Mouse (Mus musculus) hindbrain, embryonic 11.5 days (tissue): ENCODE results near the gene Slain1. TPM values are rescaled to one million over a fixed set of nuclear protein-coding genes. Genes with fewer than 3 reads are reported as not detected.

ENCODE experiments used
- ATAC-seq: fragments of 200-750 bp; cut with Nextera tagmentation; 2 replicates; pipeline ENCODE4 v1.8.0; 2017; ENCODE audit warnings: mild to moderate bottlenecking, moderate TSS enrichment, moderate library complexity; ENCODE audit not compliant: low FRiP score
- DNase-seq: peaks from one replicate; pipeline ENCODE4 v3.0.0-alpha.2; 2015; ENCODE audit warnings: low spot score
- H3K27ac ChIP-seq: fragments of 300-500 bp; sonication (generic); 2 replicates; pipeline ENCODE4 v1.5.1; 2014; ENCODE audit warnings: mild to moderate bottlenecking, low read depth, low read length
- H3K27me3 ChIP-seq: fragments of 300-500 bp; sonication (generic); 2 replicates; pipeline ENCODE4 v1.6.1; 2014; ENCODE audit warnings: mild to moderate bottlenecking, low read length, moderate library complexity, mixed read lengths; ENCODE audit not compliant: control insufficient read depth, insufficient read depth
- H3K36me3 ChIP-seq: fragments of 300-500 bp; sonication (generic); 2 replicates; pipeline ENCODE4 v1.6.1; 2014; ENCODE audit warnings: mild to moderate bottlenecking, low read length, moderate library complexity, mixed read lengths; ENCODE audit not compliant: control insufficient read depth, insufficient read depth
- H3K4me1 ChIP-seq: fragments of 300-500 bp; sonication (generic); replicated peaks from 2 replicates; pipeline ENCODE4 v1.6.1; 2014; ENCODE audit warnings: low read length, mixed read lengths; ENCODE audit not compliant: control insufficient read depth, insufficient read depth
- H3K4me2 ChIP-seq: fragments of 300-500 bp; sonication (generic); replicated peaks from 2 replicates; pipeline ENCODE4 v1.6.1; 2014; ENCODE audit warnings: mild to moderate bottlenecking, low read depth, low read length
- H3K4me3 ChIP-seq: fragments of 300-500 bp; sonication (generic); 2 replicates; pipeline ENCODE4 v1.5.1; 2014; ENCODE audit warnings: low read depth, low read length
- H3K9ac ChIP-seq: fragments of 300-500 bp; sonication (generic); 2 replicates; pipeline ENCODE4 v1.6.1; 2014; ENCODE audit warnings: low read depth, low read length
- H3K9me3 ChIP-seq: fragments of 300-500 bp; sonication (generic); 2 replicates; pipeline ENCODE4 v1.6.1; 2016; ENCODE audit warnings: low read length; ENCODE audit not compliant: control insufficient read depth
- WGBS: fragments of 180-500 bp; shearing (Covaris S2); extraction: QIAGEN DNeasy Blood & Tissue Kit; methylation state at CpG from one replicate; pipeline ENCODE4 v1.1.7; 2014; 5-methylcytosine and 5-hydroxymethylcytosine counted together
- polyA plus RNA-seq: library from polyadenylated mRNA; unstranded; fragments of >200 nt; fragmentation: Nextera tagmentation; extraction: Ambion mirVana; gene quantifications from 2 replicates; pipeline ENCODE4 v1.2.1, GENCODE M21; 2014

The Slain1 gene
- polyA plus RNA-seq, result 13.3 and 14.9 TPM in 2 replicates

DNA sequence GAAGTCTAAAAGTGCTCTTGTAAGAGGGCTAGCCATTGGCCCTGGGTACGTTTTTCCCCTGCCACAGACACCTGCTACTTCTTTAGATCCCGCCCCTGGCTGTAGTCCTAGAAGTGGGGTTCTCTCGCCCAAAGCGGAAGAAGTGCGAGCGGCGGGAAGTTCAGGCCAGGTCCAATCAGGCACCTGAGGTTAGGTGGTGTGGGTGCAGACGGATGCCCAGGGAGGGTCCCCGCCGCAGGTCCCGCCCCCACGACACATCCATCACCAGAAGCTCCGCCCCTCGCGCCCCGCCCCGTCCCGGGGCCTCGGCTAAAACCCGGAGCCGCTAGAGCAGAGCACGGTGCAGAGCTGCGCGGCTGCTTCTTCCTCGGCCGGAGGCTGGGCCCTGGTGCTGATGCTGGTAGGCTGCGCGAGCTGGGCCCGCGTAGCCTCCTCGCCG, at the start of gene Slain1:
TSS of gene Slain1 (plus strand) at position 333 of the 439 bp plus-strand sequence.
- peak within 1 kb of the TSS; percentile 93 for H3K4me3 ChIP-seq
- H3K9ac ChIP-seq, result peak within 1 kb of the TSS; percentile 87
- ATAC-seq (peak; percentile 96), DNase-seq (peak; percentile 94)
- no peaks in the 10 kb centered on the region for H3K9me3 ChIP-seq
- H3K27ac ChIP-seq, result peak within 1 kb of the TSS; percentile 97
- H3K36me3 ChIP-seq, result no peaks in the 10 kb centered on the region
- WGBS, result 0% methylated on average over 25 of the region's 32 CpGs
- H3K4me2 ChIP-seq, result peak within 1 kb of the TSS; percentile 55
- no peaks in the 10 kb centered on the region for H3K27me3 ChIP-seq
- H3K4me1 ChIP-seq, result peaks cover 3% of the 10 kb centered on the region; the same call in 1 of the 2 replicates

DNA sequence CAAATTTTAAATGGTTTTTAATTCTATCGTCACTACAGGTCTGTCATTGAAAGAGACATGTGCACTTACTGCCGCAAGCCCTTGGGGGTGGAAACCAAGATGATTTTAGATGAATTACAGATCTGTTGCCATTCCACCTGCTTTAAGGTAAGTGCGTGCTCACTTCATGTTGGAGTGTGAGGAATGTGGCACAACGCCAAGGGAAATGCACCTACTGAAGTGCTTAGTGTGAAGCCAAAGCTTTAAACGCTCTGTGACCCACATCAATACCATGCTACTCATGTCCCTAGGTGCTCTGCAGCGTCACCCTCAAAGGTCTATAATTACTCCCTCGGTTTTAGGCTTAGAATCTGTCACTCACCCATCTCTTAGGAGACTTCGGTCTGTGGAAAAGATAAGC, 42.0 kb upstream of the Slain1 start:
- no peak overlapping the region for H3K27ac ChIP-seq
- no peak overlapping the region for H3K4me2 ChIP-seq
- no peak for ATAC-seq
- no peak overlapping the region for H3K4me3 ChIP-seq
- no peaks in the 10 kb centered on the region for H3K27me3 ChIP-seq
- DNase-seq, result no peak
- WGBS, result 89% methylated on average over 8 of the region's 8 CpGs
- H3K36me3 ChIP-seq, result no peaks in the 10 kb centered on the region
- H3K9ac ChIP-seq, result no peak overlapping the region
- no peaks in the 10 kb centered on the region for H3K4me1 ChIP-seq
- H3K9me3 ChIP-seq, result no peaks in the 10 kb centered on the region

DNA sequence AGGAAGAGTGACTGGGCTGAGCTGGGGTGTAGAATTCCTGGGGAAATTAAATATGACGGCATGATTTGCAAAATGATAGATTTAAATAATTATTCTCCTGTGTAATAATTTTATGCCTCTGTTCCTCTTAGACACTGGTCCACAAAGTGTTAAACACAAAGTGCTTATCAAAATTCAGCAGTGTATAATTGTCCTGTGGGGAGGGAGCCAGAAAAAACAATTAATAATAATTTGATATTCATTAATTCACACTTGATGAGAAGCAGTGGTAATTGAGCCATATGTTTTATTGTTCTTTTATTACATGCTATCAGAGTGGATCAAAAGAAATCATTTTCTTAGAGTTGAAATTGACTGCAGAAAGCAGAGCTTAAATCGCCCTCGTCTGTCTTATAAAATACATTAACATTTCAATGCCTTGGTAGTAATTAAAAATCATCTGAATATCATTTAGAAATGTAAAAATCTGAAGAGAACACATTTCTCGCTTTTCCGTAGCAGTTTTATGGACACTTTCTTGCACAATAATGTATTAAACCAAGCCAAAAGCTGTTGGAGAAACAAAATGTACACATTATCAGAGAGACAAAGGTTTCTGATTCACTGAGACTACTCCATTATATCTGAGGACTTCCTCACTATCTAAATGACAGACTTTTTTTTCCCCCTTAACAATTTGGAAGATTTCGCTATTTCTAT, 36.3 kb upstream of the Slain1 start:
- Histone ChIP-seq H3K27ac (no peak overlapping the region), H3K9ac (no peak overlapping the region), H3K9me3 (no peaks in the 10 kb centered on the region), H3K4me1 (no peaks in the 10 kb centered on the region), H3K36me3 (no peaks in the 10 kb centered on the region), H3K4me2 (no peak overlapping the region), H3K4me3 (no peak overlapping the region), H3K27me3 (no peaks in the 10 kb centered on the region)
- no peak for ATAC-seq
- DNase-seq, result no peak
- 88% methylated on average over 6 of the region's 6 CpGs for WGBS

DNA sequence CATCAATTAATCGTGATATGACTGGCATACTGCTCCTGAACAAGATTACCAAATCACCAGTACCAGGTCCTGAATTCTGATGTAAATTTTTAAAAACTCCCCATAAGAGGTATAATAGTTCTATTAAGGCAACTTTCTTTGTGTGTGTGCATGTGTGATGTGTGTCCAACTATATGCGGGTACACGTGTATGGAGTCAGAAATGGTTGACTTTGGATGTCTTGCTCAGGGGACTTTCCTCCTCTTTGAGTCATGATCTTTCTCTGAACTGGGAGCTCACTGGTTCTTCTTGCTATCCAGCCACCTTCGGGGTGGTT, 35.8 kb upstream of the Slain1 start:
- Histone ChIP-seq H3K9me3 (no peaks in the 10 kb centered on the region), H3K9ac (no peak overlapping the region), H3K27ac (no peak overlapping the region), H3K36me3 (no peaks in the 10 kb centered on the region), H3K27me3 (no peaks in the 10 kb centered on the region), H3K4me2 (no peak overlapping the region), H3K4me1 (no peaks in the 10 kb centered on the region), H3K4me3 (no peak overlapping the region)
- DNase-seq, result no peak
- ATAC-seq, result no peak
- WGBS, result 90% methylated on average over 4 of the region's 4 CpGs

DNA sequence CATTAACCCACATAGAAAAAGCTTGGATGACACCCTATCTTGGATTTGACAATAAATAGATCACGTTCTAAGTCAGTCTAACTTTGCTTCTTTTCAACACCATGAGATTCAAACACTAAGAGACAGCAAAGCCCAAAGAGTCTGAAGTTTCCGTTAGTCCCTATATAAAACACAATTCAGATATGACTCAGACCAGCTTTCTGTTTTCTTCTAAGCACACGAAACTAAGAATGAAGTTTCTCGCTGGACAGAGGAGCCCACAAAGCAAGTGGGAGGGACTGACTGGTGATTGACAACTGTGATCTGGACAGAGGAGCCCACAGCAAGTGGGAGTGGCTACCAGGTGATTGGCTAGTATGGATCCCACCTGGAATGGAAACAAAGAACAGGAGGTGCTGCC, 30.3 kb upstream of the Slain1 start:
- Histone ChIP-seq H3K4me1 (no peaks in the 10 kb centered on the region), H3K9ac (no peak overlapping the region), H3K36me3 (no peaks in the 10 kb centered on the region), H3K27me3 (no peaks in the 10 kb centered on the region), H3K9me3 (no peaks in the 10 kb centered on the region), H3K27ac (no peak overlapping the region), H3K4me2 (no peak overlapping the region), H3K4me3 (no peak overlapping the region)
- 97% methylated on average over 4 of the region's 4 CpGs for WGBS
- no peak for DNase-seq
- no peak for ATAC-seq

DNA sequence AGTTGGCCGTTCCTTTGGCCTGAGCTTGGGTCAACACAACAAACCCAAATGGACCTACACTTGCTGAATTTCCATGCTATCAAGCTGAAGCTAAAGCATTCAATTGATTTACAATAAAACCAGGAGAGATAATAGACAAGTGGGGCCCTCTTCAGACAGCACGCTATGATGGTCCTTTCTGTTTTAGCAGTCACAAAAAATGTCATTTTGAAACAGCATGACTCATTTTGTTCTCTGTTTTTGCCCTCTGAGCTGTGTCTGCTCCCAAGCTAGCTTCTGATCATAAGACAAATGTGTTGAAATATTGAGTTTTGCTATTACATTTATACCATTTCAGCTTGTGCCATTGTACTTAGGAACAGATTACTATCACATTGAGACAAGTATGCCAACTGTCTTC, 28.8 kb upstream of the Slain1 start:
- Histone ChIP-seq H3K27me3 (no peaks in the 10 kb centered on the region), H3K9me3 (no peaks in the 10 kb centered on the region), H3K27ac (no peak overlapping the region), H3K36me3 (no peaks in the 10 kb centered on the region), H3K4me3 (no peak overlapping the region), H3K4me2 (no peak overlapping the region), H3K9ac (no peak overlapping the region), H3K4me1 (no peaks in the 10 kb centered on the region)
- ATAC-seq, result no peak
- no peak for DNase-seq
- WGBS, result 81% methylated on average over 2 of the region's 2 CpGs

DNA sequence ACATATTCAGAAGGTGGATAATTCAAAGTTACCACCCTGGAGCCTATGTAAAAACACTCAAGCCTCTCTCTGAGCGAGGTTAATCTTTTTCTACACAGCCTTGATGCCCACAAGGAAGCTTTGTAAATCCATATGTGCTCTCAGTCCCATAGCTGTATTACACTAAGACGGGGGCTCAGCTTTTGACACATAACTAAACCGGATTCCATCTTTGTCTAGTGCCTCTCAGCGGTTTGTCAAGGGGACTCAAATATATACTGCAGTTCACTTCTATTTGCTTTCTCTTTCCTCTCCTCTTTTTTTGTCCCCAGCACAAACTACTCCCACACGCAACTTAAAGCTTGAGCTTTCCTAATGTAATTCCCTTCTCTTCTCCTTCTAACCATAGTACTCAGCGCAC, 23.9 kb upstream of the Slain1 start:
- H3K4me3 ChIP-seq, result no peak overlapping the region
- DNase-seq, result no peak
- H3K4me2 ChIP-seq, result no peak overlapping the region
- WGBS, result 95% methylated on average over 6 of the region's 6 CpGs
- H3K4me1 ChIP-seq, result no peaks in the 10 kb centered on the region
- H3K36me3 ChIP-seq, result no peaks in the 10 kb centered on the region
- H3K9me3 ChIP-seq, result no peaks in the 10 kb centered on the region
- no peak overlapping the region for H3K9ac ChIP-seq
- H3K27ac ChIP-seq, result no peak overlapping the region
- ATAC-seq, result no peak
- H3K27me3 ChIP-seq, result no peaks in the 10 kb centered on the region

DNA sequence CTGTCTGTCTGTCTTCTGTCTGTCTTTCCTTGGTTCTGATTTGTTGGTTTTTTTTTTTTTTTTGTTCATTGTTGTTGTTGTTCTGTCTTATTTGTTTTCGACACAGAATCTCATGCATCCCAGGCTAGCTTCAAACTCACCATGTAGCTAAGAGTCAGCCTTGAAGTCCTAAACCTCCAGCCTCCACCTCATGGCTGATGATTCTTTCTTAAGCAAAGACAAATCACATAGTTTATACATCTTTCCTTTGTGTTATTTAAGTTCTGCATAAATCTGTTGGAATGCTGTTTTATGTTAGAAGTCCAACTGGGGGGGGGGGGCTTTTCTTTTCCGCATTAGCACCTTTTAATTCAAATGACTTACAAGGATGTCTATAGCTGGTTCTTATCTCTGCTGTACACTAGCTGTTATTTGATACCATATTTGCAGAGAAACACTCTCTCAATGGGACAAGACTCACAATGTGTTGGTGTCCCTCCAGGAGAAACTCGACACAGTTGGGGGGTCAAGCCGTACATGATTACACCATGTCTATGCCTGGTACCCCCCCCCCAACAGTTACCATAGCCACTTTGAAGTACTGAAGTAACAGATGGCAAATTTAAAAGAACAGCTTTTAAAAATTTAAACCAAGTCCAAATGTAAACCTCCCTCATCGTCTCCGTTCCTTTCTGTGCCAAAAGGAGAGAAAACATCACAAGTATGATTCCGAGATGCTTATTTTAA, 20.2 kb upstream of the Slain1 start:
- H3K4me3 ChIP-seq, result no peak overlapping the region
- 88% methylated on average over 7 of the region's 7 CpGs for WGBS
- DNase-seq (no peak), ATAC-seq (no peak)
- no peaks in the 10 kb centered on the region for H3K4me1 ChIP-seq
- H3K36me3 ChIP-seq, result no peaks in the 10 kb centered on the region
- no peak overlapping the region for H3K27ac ChIP-seq
- no peak overlapping the region for H3K9ac ChIP-seq
- no peaks in the 10 kb centered on the region for H3K9me3 ChIP-seq
- H3K4me2 ChIP-seq, result no peak overlapping the region
- H3K27me3 ChIP-seq, result no peaks in the 10 kb centered on the region

DNA sequence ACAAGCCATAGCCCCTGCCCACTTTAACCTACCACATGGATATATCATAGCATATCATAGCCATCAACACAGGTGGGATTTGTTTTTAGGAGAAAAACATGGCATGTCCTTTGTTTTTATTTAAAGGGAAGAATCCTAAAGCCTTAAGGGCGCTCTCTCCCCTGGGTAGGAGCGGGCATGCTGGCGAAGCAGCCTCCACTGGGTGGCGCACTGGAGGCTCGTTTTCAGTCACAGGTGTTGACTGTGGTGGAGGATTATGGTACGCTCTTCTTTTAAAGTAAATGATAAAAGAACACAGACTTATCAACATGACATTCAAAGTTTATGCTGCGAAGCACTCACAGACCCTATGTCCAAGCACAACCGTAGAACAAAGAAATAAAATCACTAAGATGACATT, 19.5 kb upstream of the Slain1 start:
- Histone ChIP-seq H3K4me1 (no peaks in the 10 kb centered on the region), H3K27me3 (no peaks in the 10 kb centered on the region), H3K4me3 (no peak overlapping the region), H3K9ac (no peak overlapping the region), H3K9me3 (no peaks in the 10 kb centered on the region), H3K4me2 (no peak overlapping the region), H3K27ac (no peak overlapping the region), H3K36me3 (no peaks in the 10 kb centered on the region)
- ATAC-seq, result no peak
- 87% methylated on average over 8 of the region's 8 CpGs for WGBS
- no peak for DNase-seq
